Mouse (Mus musculus) forebrain, embryonic 15.5 days (tissue): ENCODE results near the gene Msi2. TPM values are rescaled to one million over a fixed set of nuclear protein-coding genes. Genes with fewer than 3 reads are reported as not detected.

Experiments
- ATAC-seq: fragments of 200-750 bp; cut with Nextera tagmentation; replicated peaks from 2 replicates; pipeline ENCODE4 v1.8.0; 2017; ENCODE audit warnings: mild to moderate bottlenecking, moderate TSS enrichment, moderate library complexity
- H3K27ac ChIP-seq: fragments of 300-500 bp; sonication (generic); replicated peaks from 2 replicates; pipeline ENCODE4 v1.5.1; 2015; ENCODE audit warnings: mild to moderate bottlenecking, inconsistent platforms
- H3K27me3 ChIP-seq: fragments of 300-500 bp; sonication (generic); 2 replicates; pipeline ENCODE4 v1.6.1; 2015; ENCODE audit warnings: inconsistent platforms
- H3K36me3 ChIP-seq: fragments of 300-500 bp; sonication (generic); 2 replicates; pipeline ENCODE4 v1.6.1; 2015; ENCODE audit warnings: mild to moderate bottlenecking, inconsistent platforms
- H3K4me1 ChIP-seq: fragments of 300-500 bp; sonication (generic); 2 replicates; pipeline ENCODE4 v1.6.1; 2015; ENCODE audit warnings: inconsistent platforms
- H3K4me2 ChIP-seq: fragments of 300-500 bp; sonication (generic); replicated peaks from 2 replicates; pipeline ENCODE4 v1.6.1; 2015; ENCODE audit warnings: mild to moderate bottlenecking, inconsistent platforms
- H3K4me3 ChIP-seq: fragments of 300-500 bp; sonication (generic); 2 replicates; pipeline ENCODE4 v1.5.1; 2015; ENCODE audit warnings: mild to moderate bottlenecking, inconsistent platforms
- H3K9ac ChIP-seq: fragments of 300-500 bp; sonication (generic); replicated peaks from 2 replicates; pipeline ENCODE4 v1.6.1; 2015; ENCODE audit warnings: mild to moderate bottlenecking, inconsistent platforms
- H3K9me3 ChIP-seq: fragments of 300-500 bp; sonication (generic); 2 replicates; pipeline ENCODE4 v1.6.1; 2016; ENCODE audit warnings: inconsistent platforms
- WGBS: fragments of 180-500 bp; shearing (Covaris S2); methylation state at CpG from one replicate; pipeline ENCODE4 v1.1.7; 2015; ENCODE audit warnings: mixed read lengths; 5-methylcytosine and 5-hydroxymethylcytosine counted together
- polyA plus RNA-seq: library from polyadenylated mRNA; unstranded; fragments of >200 nt; fragmentation: Nextera tagmentation; extraction: Ambion mirVana; gene quantifications from 2 replicates; pipeline ENCODE4 v1.2.1, GENCODE M21; 2015

Gene Msi2
- polyA plus RNA-seq, 1 experiment from 2014 or later: 27.1 TPM

DNA sequence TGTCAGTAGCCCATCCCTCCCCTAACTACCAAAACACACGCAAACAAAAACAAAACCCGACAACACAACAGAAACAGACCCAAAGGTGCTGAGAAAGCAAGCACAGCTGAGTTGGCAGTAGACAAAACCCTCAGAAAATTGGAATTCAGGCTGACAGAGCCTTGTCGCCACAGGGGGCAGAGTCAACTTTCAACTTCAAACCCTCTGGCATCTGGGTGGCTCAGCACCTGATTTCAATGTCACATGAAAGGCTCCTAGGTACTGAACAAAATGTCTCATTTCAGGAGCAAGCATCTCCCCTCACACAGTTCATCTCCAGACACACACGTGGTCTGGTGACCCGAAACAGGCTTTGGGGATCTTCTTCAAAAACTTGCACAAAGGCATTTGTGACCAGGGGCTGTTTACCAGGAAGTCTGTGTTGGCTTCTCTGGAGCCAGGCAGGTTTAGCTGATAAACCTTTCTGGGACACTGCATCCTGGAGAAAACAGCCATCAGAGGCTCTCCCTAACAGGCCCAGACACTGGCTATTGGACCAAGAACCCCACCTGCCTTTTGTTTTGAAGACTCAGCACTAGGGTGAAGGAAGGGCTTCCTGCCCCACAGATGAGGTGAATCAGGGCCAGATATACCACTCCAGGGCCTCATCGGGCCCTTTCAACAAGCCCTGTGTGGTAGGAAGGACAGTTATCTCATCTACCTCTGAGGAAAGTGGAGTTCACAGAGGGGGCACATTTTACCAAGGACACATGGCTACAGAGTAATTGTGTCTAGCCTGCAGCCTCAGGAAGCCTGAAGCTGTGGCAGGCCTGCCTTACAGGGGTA, 168.0 kb downstream of the Msi2 start:
- Histone ChIP-seq H3K27me3 (no peaks in the 10 kb centered on the region), H3K9ac (no peak overlapping the region), H3K9me3 (no peaks in the 10 kb centered on the region), H3K4me3 (no peak overlapping the region), H3K4me2 (no peak overlapping the region), H3K27ac (peak overlapping the region; percentile 16; the same call in 1 of the 2 replicates), H3K36me3 (no peaks in the 10 kb centered on the region), H3K4me1 (peaks cover 76% of the 10 kb centered on the region)
- WGBS: 40% methylated on average over 6 of the region's 6 CpGs
- ATAC-seq: no peak

DNA sequence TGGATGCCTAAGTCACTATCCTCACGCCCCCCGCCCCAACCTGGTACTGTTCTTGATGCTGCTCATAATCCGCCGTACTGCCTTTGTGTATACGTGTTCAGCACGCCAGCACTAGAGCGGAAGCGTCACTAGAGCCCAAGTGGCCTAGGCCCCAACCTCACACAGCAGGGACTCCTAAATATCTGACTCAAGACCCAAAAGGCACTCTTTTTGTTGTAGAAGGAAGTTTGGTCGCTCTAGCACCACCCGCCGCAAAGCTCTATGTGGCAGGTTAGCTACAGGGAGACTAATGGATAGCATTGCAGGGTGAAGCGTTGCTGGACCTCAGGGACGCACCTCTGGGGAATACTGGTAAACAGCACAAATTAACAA, 168.8 kb downstream of the Msi2 start:
- peaks cover 74% of the 10 kb centered on the region for H3K4me1 ChIP-seq
- H3K27ac ChIP-seq: no peak overlapping the region
- H3K4me2 ChIP-seq: no peak overlapping the region

DNA sequence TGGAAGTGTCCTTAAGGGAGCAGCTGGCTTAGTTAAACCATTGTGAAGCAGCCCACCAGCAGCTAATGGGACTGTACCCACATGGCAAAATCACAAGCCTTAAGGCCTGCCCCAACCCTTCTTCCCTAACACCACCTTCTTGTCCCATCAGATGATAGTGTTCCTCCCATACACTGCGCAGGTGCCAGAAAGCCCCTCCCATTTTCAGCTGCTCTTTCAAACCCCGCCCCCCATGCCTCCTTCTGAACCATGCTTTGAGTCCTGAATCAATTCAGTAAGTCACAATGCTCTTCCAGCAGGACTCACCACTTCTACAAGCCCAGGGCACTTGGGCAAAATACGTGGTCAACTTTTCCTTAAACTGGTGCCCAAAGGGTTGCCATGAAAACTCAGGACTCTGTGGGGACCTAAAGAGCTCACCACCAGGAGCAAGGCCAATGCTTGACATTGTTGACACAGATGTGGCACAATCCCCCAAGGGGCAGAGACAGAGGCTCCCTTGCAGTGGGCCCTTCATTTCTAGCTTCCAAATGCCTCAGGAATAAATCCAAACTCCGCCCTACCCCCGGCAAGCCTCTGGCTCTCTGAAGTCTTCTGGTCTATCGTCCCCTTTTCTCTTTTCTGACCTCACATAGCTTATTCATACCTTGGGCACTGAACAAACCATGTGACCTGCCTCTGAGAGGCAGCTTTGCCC, 169.3 kb downstream of the Msi2 start:
- H3K9ac ChIP-seq: no peak overlapping the region

More for the DNA sequence above, 168.8 kb downstream of the Msi2 start:
- Histone ChIP-seq H3K36me3 (no peaks in the 10 kb centered on the region), H3K27me3 (no peaks in the 10 kb centered on the region), H3K9me3 (no peaks in the 10 kb centered on the region), H3K9ac (no peak overlapping the region), H3K4me3 (no peak overlapping the region)
- ATAC-seq: no peak
- WGBS: 70% methylated on average over 13 of the region's 13 CpGs

DNA sequence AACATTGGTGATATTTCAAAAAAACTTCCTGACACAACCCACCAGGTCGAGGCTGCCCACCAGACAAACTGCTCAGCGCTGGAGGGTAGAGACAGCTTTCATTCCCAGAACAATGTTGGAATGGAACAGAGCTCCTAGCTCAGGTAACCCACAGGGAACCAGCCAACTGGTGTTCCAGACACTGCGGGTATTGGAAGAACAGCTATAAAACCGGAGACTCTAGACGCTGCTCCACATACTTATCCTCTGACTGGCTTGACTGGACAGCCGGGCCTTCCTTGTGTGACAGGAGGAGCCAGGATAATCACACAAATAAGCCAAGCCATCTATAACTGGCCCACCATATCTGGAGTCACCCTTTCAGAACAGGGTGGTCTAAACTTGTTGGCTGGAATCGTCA, 169.9 kb downstream of the Msi2 start:
- no peaks in the 10 kb centered on the region for H3K9me3 ChIP-seq
- H3K4me3 ChIP-seq: no peak overlapping the region
- 63% methylated on average over 7 of the region's 7 CpGs for WGBS
- H3K36me3 ChIP-seq: no peaks in the 10 kb centered on the region
- no peak for ATAC-seq
- H3K4me2 ChIP-seq: no peak overlapping the region
- H3K9ac ChIP-seq: no peak overlapping the region
- H3K4me1 ChIP-seq: peaks cover 74% of the 10 kb centered on the region
- H3K27me3 ChIP-seq: no peaks in the 10 kb centered on the region
- H3K27ac ChIP-seq: 0 out of 2 replicates have a peak overlapping the region, but pooled peaks have one; percentile 35

More for the DNA sequence above, 169.3 kb downstream of the Msi2 start:
- H3K4me1 ChIP-seq: peaks cover 74% of the 10 kb centered on the region
- ATAC-seq: no peak
- H3K27me3 ChIP-seq: no peaks in the 10 kb centered on the region
- H3K9me3 ChIP-seq: no peaks in the 10 kb centered on the region
- WGBS: 61% methylated on average over 6 of the region's 6 CpGs
- no peak overlapping the region for H3K4me3 ChIP-seq
- 0 out of 2 replicates have a peak overlapping the region, but pooled peaks have one; percentile 35 for H3K27ac ChIP-seq
- no peak overlapping the region for H3K4me2 ChIP-seq
- H3K36me3 ChIP-seq: no peaks in the 10 kb centered on the region

DNA sequence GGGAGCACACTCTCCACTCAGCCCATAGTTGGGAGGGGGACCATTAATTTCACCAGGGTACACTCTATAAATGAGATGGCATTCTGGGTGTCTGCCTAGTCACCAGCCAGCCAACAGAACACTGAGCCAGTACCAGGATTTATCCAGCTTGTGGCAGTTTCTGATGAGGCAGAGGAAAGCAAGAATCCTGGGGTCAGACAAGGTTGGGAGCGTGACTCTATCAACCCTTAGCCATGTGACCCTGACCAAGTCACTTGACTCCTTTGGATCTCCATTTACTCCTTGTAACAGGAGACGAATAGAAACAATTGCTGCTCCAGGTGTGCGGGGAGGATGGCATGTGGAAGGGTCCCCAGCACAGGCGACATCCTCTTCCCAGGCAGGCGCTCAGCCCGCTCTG, 174.5 kb downstream of the Msi2 start:
- Histone ChIP-seq H3K9me3 (no peaks in the 10 kb centered on the region), H3K4me3 (no peak overlapping the region), H3K36me3 (no peaks in the 10 kb centered on the region), H3K4me2 (no peak overlapping the region), H3K27ac (no peak overlapping the region), H3K9ac (no peak overlapping the region), H3K27me3 (no peaks in the 10 kb centered on the region), H3K4me1 (peaks cover 66% of the 10 kb centered on the region)
- ATAC-seq: no peak
- 83% methylated on average over 6 of the region's 6 CpGs for WGBS

DNA sequence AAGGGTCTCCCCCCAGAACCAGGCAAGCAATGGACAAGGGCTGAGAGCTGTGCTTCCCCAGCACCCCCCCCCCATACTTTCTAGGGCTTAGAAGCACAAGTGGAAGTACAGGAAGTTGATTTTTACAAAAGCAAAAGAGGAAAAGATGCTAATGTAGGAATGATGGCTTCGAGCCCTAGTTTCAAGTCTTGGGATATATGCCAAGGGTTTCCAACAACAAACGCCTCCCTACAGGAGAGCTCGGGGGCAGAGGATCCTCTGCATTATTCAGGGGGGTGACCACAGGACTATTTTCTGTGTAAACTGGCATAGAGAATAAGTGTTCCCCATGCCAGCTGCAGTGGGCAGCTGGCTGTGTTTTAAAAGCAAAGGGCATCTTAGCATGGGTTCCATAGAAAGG, 175.5 kb downstream of the Msi2 start:
- H3K27me3 ChIP-seq: no peaks in the 10 kb centered on the region
- no peak for ATAC-seq
- H3K27ac ChIP-seq: no peak overlapping the region
- H3K9me3 ChIP-seq: no peaks in the 10 kb centered on the region
- no peak overlapping the region for H3K9ac ChIP-seq
- WGBS: 14% methylated on average over 3 of the region's 3 CpGs
- no peak overlapping the region for H3K4me3 ChIP-seq
- H3K4me1 ChIP-seq: peaks cover 65% of the 10 kb centered on the region
- no peaks in the 10 kb centered on the region for H3K36me3 ChIP-seq
- no peak overlapping the region for H3K4me2 ChIP-seq

DNA sequence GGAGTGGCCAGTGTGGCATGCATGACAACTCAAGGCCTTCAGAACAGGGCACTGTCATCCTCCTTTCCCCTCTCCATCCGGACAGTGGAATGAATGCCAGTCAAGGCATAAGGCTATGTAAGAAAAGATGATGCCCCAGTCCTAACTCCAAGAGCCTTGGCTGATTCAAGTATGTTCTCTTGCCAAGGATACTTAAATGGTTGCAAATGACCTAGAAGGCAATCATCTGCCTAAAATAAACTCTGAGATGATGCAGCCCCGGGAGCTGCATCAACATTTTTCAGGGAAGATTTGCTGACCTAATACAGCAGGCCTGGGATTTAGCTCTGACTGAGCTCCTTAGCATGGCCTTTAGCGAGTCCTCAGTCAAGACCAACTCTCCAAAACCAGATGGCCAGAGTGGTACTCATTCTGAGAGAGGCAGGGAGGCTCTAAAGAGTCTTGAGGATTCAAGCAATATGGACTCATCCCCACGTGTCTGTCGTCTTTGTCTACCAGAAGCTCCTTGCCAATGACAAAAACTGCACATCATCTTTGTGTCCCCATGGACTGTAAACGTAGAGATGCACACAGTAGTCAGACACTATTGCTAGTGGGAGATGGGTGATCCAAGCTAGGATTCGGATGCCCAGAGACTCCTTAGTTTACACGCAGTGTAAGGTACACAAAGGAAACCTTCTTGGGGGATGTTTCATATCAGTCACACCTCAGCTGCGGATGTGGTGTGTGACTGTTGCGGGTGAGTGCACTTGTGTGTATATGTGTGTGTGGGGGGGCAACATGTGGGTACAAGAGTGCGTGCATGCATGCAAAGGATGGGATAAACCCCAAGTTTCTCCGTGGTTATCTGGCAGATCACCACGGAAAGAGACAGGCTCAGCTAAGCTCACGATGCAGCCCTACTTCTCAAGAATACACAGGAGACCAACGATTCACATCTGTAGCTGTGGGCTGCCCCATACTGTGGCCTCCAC, 176.4 kb downstream of the Msi2 start:
- no peak overlapping the region for H3K4me3 ChIP-seq
- no peaks in the 10 kb centered on the region for H3K36me3 ChIP-seq
- H3K27ac ChIP-seq: no peak overlapping the region
- ATAC-seq: no peak
- no peak overlapping the region for H3K9ac ChIP-seq
- no peak overlapping the region for H3K4me2 ChIP-seq
- peaks cover 65% of the 10 kb centered on the region for H3K4me1 ChIP-seq
- no peaks in the 10 kb centered on the region for H3K27me3 ChIP-seq
- 85% methylated on average over 15 of the region's 15 CpGs for WGBS
- H3K9me3 ChIP-seq: no peaks in the 10 kb centered on the region

DNA sequence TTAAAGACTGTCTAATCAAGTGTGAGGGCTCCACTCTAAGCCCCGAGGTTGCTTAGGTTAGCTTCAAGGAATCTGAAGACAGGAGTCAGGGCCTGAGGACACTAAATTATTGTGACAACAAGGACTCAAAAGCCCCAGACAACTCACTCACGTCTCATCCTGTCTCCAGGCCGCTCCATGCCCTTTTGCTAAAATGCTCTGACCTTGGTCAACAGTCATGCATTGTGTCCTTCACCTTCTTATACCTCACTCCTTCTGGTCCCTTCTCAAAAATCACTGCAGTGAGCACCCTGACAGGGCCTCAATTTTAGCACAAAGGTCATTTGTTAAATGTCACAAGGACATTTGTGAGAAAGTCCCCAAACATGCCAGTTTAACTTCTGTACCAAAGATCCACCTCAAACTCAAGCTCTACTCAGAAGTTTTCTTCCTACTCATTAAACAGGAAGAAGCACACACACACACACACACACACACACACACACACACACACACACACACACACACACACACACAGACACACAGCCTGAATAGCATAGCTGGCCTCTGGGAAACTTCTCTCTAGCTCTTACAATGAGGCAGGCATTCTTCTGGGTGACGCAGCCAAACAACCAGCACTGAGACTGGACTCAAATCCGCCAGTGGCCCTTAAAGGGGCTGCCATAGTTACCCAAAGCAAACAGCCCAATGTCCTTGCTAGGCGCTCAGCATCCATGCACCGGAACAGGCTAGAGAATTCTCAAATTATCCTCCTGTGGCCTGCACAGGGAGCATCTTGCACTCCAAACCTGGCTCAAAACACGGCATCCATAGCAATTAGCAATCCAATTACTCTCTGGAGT, 178.5 kb downstream of the Msi2 start:
- no peak for ATAC-seq
- no peak overlapping the region for H3K9ac ChIP-seq
- H3K4me1 ChIP-seq: peaks cover 76% of the 10 kb centered on the region
- WGBS: 27% methylated on average over 8 of the region's 8 CpGs
- H3K27me3 ChIP-seq: no peaks in the 10 kb centered on the region
- H3K4me3 ChIP-seq: no peak overlapping the region
- H3K27ac ChIP-seq: peak overlapping the region; percentile 17; the same call in 1 of the 2 replicates
- no peak overlapping the region for H3K4me2 ChIP-seq
- H3K36me3 ChIP-seq: no peaks in the 10 kb centered on the region
- no peaks in the 10 kb centered on the region for H3K9me3 ChIP-seq

DNA sequence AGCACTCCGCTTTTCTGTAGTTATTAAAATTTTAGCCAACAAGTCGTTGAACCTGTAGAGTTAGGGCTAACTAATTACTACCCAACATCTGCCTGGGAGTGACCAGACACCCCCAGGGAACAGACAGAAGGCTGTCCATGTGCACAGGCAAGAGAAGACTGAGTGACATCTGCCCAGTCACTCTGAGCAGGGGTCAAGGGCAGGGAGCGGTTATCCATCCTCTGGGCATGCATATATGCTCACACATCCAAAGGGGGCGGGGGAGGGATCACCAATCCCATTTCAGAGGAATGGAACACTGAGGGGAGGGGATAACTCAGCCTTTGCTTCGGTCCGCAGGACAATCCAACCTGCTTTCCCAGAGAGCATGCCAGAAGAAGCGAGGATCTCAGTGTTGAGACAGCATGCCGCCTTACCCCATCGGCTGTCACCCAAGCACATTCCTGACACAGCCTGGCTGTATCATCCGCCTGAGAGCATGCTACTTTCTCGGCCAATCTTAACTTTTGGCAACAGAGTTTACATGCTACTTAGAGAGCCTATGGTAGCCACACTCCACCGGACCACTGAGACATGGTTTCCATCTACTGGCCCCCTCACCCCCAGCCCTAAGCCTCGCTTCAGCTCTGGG, 179.5 kb downstream of the Msi2 start:
- no peaks in the 10 kb centered on the region for H3K9me3 ChIP-seq
- no peaks in the 10 kb centered on the region for H3K36me3 ChIP-seq
- H3K9ac ChIP-seq: no peak overlapping the region
- H3K4me2 ChIP-seq: no peak overlapping the region
- H3K27me3 ChIP-seq: no peaks in the 10 kb centered on the region
- H3K27ac ChIP-seq: no peak overlapping the region
- H3K4me3 ChIP-seq: no peak overlapping the region
- peaks cover 79% of the 10 kb centered on the region for H3K4me1 ChIP-seq
- no peak for ATAC-seq
- WGBS: 69% methylated on average over 13 of the region's 13 CpGs

DNA sequence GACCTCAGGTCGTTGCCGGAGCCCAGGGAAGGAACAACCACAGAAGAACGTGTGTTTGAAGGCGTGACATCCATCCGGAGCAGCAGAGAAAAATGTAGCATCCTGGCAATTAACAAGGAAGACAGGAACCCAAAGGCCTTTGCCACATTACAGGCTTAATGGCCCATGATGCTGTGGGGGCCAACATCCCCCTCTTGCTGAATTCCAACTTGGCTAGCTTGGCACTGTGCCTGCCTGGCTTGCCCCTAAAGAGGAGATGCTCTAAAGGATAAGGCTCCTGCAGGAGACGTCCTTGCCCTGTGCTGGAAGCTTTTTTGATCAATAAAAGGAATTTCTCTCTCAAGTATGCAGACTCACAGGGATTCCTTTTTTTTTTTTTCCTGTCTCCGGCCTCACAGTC, 181.0 kb downstream of the Msi2 start:
- ATAC-seq: no peak
- no peak overlapping the region for H3K4me3 ChIP-seq
- H3K9ac ChIP-seq: no peak overlapping the region
- no peaks in the 10 kb centered on the region for H3K27me3 ChIP-seq
- peaks cover 64% of the 10 kb centered on the region for H3K4me1 ChIP-seq
- H3K9me3 ChIP-seq: no peaks in the 10 kb centered on the region
- H3K4me2 ChIP-seq: no peak overlapping the region
- no peak overlapping the region for H3K27ac ChIP-seq
- no peaks in the 10 kb centered on the region for H3K36me3 ChIP-seq
- 35% methylated on average over 7 of the region's 7 CpGs for WGBS

DNA sequence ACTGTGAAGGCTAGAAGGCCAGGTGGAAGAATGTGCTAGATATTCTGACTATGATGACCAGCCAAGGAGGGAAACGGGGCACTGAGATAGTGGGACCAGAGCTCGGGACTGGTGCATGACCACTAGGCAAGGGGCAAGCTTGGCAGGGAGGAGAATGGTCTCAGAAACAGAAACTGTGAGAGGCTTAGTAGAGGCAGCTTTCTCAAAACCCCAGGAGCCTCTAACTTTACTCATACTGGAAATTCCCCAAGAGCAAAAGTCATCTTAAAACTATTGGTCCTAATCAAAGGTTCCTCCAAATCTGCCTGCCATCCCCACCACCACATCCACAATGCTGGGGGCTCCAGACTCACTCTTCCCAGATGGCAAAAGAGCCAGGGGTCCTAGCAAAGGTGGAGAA, 181.5 kb downstream of the Msi2 start:
- Histone ChIP-seq H3K9me3 (no peaks in the 10 kb centered on the region), H3K36me3 (no peaks in the 10 kb centered on the region), H3K27ac (no peak overlapping the region), H3K4me3 (no peak overlapping the region), H3K4me2 (no peak overlapping the region), H3K4me1 (peaks cover 59% of the 10 kb centered on the region), H3K27me3 (no peaks in the 10 kb centered on the region), H3K9ac (no peak overlapping the region)
- WGBS: 90% methylated on average over 2 of the region's 2 CpGs
- no peak for ATAC-seq
